In genomic region chr7:141666190-141666589, GRCm38 (mm10) we compare ENCODE assay signal across 9 mouse cellular contexts. TPM values are rescaled to one million over a fixed set of nuclear protein-coding genes. Genes with fewer than 3 reads are reported as not detected.
DNase-seq lines count a peak whose midpoint lies in the region; ATAC-seq and TF ChIP-seq lines count a peak whose summit lies in the region.
"Had no signal": no experiment of that assay in that cellular context is flagged by ENCODE, and none has a peak within 500 bp of the region (broad histone marks: within the 10 kb centered on the region; RNA-seq: fewer than 3 reads in every experiment).

No protein-coding gene starts in this region.

- no peaks in the 10 kb centered on the region for H3K27me3 ChIP-seq in embryonic facial prominence, embryonic 10.5 days (replicated peaks; ENCODE audit: low read depth, poor library complexity, severe bottlenecking)
- H3K27me3 ChIP-seq in kidney, embryonic 14.5 days (ENCODE audit: control insufficient read depth, insufficient read depth, low read length) = no peaks in the 10 kb centered on the region
- H3K27me3 ChIP-seq in stomach, postnatal 0 days (ENCODE audit: control insufficient read depth, insufficient read depth, low read length) = no peaks in the 10 kb centered on the region
- H3K27me3 ChIP-seq: limb, embryonic 15.5 days had no signal

- H3K9ac ChIP-seq in kidney, embryonic 14.5 days (ENCODE audit: low read depth, low read length) = no peak overlapping the region
- H3K9ac ChIP-seq in stomach, postnatal 0 days (ENCODE audit: low read length) = no peak overlapping the region
- H3K9ac ChIP-seq: limb, embryonic 15.5 days had no signal

- H3K4me3 ChIP-seq in embryonic facial prominence, embryonic 10.5 days = no peak overlapping the region
- H3K4me3 ChIP-seq in kidney, embryonic 14.5 days (ENCODE audit: low read length) = no peak overlapping the region
- H3K4me3 ChIP-seq in stomach, postnatal 0 days (ENCODE audit: low read depth, low read length) = no peak overlapping the region
- H3K4me3 ChIP-seq: limb, embryonic 15.5 days had no signal

- H3K27ac ChIP-seq in embryonic facial prominence, embryonic 10.5 days (replicated peaks) = no peak overlapping the region
- no peak overlapping the region for H3K27ac ChIP-seq in kidney, embryonic 14.5 days (ENCODE audit: low read depth, low read length)
- no peak overlapping the region for H3K27ac ChIP-seq in stomach, postnatal 0 days (replicated peaks)
- H3K27ac ChIP-seq: limb, embryonic 15.5 days had no signal

- ATAC-seq in kidney, embryonic 14.5 days (ENCODE audit: low FRiP score, low TSS enrichment) = peak; percentile 64; the same call in 1 of the 2 replicates
- no peak for ATAC-seq in stomach, postnatal 0 days (ENCODE audit: low FRiP score, low TSS enrichment)

- WGBS in embryonic facial prominence, embryonic 10.5 days = 26% methylated on average over 4 of the region's 4 CpGs
- WGBS in kidney, embryonic 14.5 days = 13% methylated on average over 4 of the region's 4 CpGs
- WGBS in stomach, postnatal 0 days = 14% methylated on average over 4 of the region's 4 CpGs

- intact Hi-C loops in gastrocnemius, postnatal 36 days (cut with DNase I) = no loop called here

- H3K36me3 ChIP-seq in embryonic facial prominence, embryonic 10.5 days (replicated peaks) = no peaks in the 10 kb centered on the region
- H3K36me3 ChIP-seq in kidney, embryonic 14.5 days (ENCODE audit: control insufficient read depth, insufficient read depth, low read length) = no peaks in the 10 kb centered on the region
- no peaks in the 10 kb centered on the region for H3K36me3 ChIP-seq in stomach, postnatal 0 days (ENCODE audit: control insufficient read depth, insufficient read depth, low read length)
- H3K36me3 ChIP-seq: limb, embryonic 15.5 days had no signal

- peak; percentile 24 for DNase-seq in gastrocnemius, adult 18-20 months (ENCODE audit: low spot score)
- no peak for DNase-seq in gastrocnemius, postnatal 36 days
- DNase-seq in B cell, adult 2 months = peak; percentile 37
- DNase-seq in adrenal gland, adult 18-20 months (ENCODE audit: low spot score in 2 of 2) = peak; percentile 25 to 30
- DNase-seq in embryonic facial prominence, embryonic 10.5 days (ENCODE audit: low spot score) = peak; percentile 55
- peak; percentile 45 to 59 for DNase-seq in lung, adult 18-20 months
- peak; percentile 65 for DNase-seq in stomach, postnatal 0 days (ENCODE audit: low spot score)

- no peak overlapping the region for H3K4me2 ChIP-seq in kidney, embryonic 14.5 days (replicated peaks; ENCODE audit: low read depth, low read length)
- no peak overlapping the region for H3K4me2 ChIP-seq in stomach, postnatal 0 days (replicated peaks; ENCODE audit: low read depth)
- H3K4me2 ChIP-seq: limb, embryonic 15.5 days had no signal

- TF ChIP-seq CTCF in stomach, postnatal 0 days (IDR thresholded peaks at IDR 0.05; ENCODE audit: low read depth) = peak; percentile 84

- TF ChIP-seq EP300 in stomach, postnatal 0 days (optimal IDR thresholded peaks at IDR 0.05) = no peak

- H3K4me1 ChIP-seq in embryonic facial prominence, embryonic 10.5 days = no peaks in the 10 kb centered on the region
- H3K4me1 ChIP-seq in kidney, embryonic 14.5 days (ENCODE audit: control insufficient read depth, insufficient read depth, low read length) = no peaks in the 10 kb centered on the region
- H3K4me1 ChIP-seq in stomach, postnatal 0 days (replicated peaks; ENCODE audit: control insufficient read depth, insufficient read depth) = no peaks in the 10 kb centered on the region
- H3K4me1 ChIP-seq: limb, embryonic 15.5 days had no signal

- no peaks in the 10 kb centered on the region for H3K9me3 ChIP-seq in embryonic facial prominence, embryonic 10.5 days
- H3K9me3 ChIP-seq in kidney, embryonic 14.5 days (ENCODE audit: control insufficient read depth, low read length) = no peaks in the 10 kb centered on the region
- no peaks in the 10 kb centered on the region for H3K9me3 ChIP-seq in stomach, postnatal 0 days (ENCODE audit: control insufficient read depth, low read length)
- H3K9me3 ChIP-seq: limb, embryonic 15.5 days had no signal

RNA-seq across cellular contexts. Expression of gene Muc6, which starts 11.1 kb away (rescaled TPM):
- total RNA-seq in gastrocnemius, adult 18-20 months (2021) = not detected
- not detected for total RNA-seq in gastrocnemius, postnatal 36 days (2021)
- total RNA-seq in adrenal gland, adult 18-20 months (2021) = not detected
- polyA plus RNA-seq in embryonic facial prominence, embryonic 10.5 days (2016; fragmentation: Nextera tagmentation; extraction: Ambion mirVana) = 0.11 and 0.14 TPM in 2 replicates
- 0.09 and 0.31 TPM in 2 replicates for polyA plus RNA-seq in kidney, embryonic 14.5 days (2014; fragmentation: Nextera tagmentation; extraction: Ambion mirVana)
- 11.3 and 13.6 TPM in 2 replicates for polyA plus RNA-seq in stomach, postnatal 0 days (2015; fragmentation: Nextera tagmentation; extraction: Ambion mirVana)

RNA-seq across cellular contexts. Expression of gene Muc2, which starts 23.9 kb away (rescaled TPM):
- not detected for total RNA-seq in gastrocnemius, adult 18-20 months (2021)
- total RNA-seq in gastrocnemius, postnatal 36 days (2021) = not detected
- total RNA-seq in adrenal gland, adult 18-20 months (2021) = 1 to 10 TPM in 1 of 2 experiments, under 1 TPM in 1; 0.50 to 2.7 TPM
- 0.26 and 0.36 TPM in 2 replicates for polyA plus RNA-seq in embryonic facial prominence, embryonic 10.5 days (2016; fragmentation: Nextera tagmentation; extraction: Ambion mirVana)
- 0.14 and 0.61 TPM in 2 replicates for polyA plus RNA-seq in kidney, embryonic 14.5 days (2014; fragmentation: Nextera tagmentation; extraction: Ambion mirVana)
- 0.23 and 0.40 TPM in 2 replicates for polyA plus RNA-seq in stomach, postnatal 0 days (2015; fragmentation: Nextera tagmentation; extraction: Ambion mirVana)

Comparison
In these comparisons a context has a peak if more than half of its experiments do, and no peak if none do; other contexts are left out.
1. DNase-seq: peak in gastrocnemius, adult 18-20 months (single experiment), B cell, adult 2 months (2 of 2), adrenal gland, adult 18-20 months (2 of 2), embryonic facial prominence, embryonic 10.5 days (single experiment), lung, adult 18-20 months (2 of 2) and stomach, postnatal 0 days (single experiment); none in gastrocnemius, postnatal 36 days (0 of 2).